Mouse (Mus musculus) CH12.LX (cell line): ENCODE results near the gene Serpinf2. TPM values are rescaled to one million over a fixed set of nuclear protein-coding genes. Genes with fewer than 3 reads are reported as not detected.
"Not testable (repeated sequence)": the region's sequence is repeated elsewhere in the genome, so short reads cannot be mapped to it uniquely, and the experiment has no call there.

ENCODE experiments used
- DNase-seq: peaks from one replicate; pipeline ENCODE4 v3.0.0-alpha.2; 2013; ENCODE audit errors: extremely low read depth
- H3K27ac ChIP-seq: 2 replicates; pipeline ENCODE4 v1.5.1; 2012; ENCODE audit warnings: low read depth, mild to moderate bottlenecking, control low read depth, moderate library complexity; ENCODE audit not compliant: insufficient read depth
- H3K27me3 ChIP-seq: replicated peaks from 2 replicates; pipeline ENCODE3; 2012; ENCODE audit warnings: inconsistent platforms
- H3K36me3 ChIP-seq, 2 experiments: replicated peaks in 1 of 2; 2 replicates each; pipeline versions ENCODE3 to v1.6.1; 2012; ENCODE audit warnings: inconsistent platforms in 1 of 2, low read length in 1 of 2, mild to moderate bottlenecking in 1 of 2, mixed read lengths in 1 of 2, moderate library complexity in 1 of 2; ENCODE audit not compliant: control insufficient read depth in 1 of 2, insufficient read depth in 1 of 2
- H3K4me1 ChIP-seq, 2 experiments: 2 replicates each; pipeline ENCODE4 v1.6.1; 2012; ENCODE audit warnings: inconsistent platforms in 1 of 2, moderate library complexity in 1 of 2; ENCODE audit not compliant: insufficient read depth in 2 of 2, control insufficient read depth in 1 of 2
- H3K4me2 ChIP-seq: 2 replicates; pipeline ENCODE4 v1.6.1; 2012; ENCODE audit warnings: low read depth, mild to moderate bottlenecking, control low read depth; ENCODE audit not compliant: poor library complexity, insufficient read depth, severe bottlenecking
- H3K4me3 ChIP-seq, 3 experiments: fragments of 150-350 bp in 1 of 3; sonication (generic) in 1 of 3; replicated peaks in 1 of 3; 2 replicates each; pipeline versions ENCODE3 to v1.5.1; 2011 to 2012; ENCODE audit warnings: low read depth in 2 of 3, low read length in 2 of 3, mild to moderate bottlenecking in 2 of 3, moderate library complexity in 2 of 3, control low read depth in 1 of 3, improper control_type of control experiment in 1 of 3, inconsistent platforms in 1 of 3, mixed read lengths in 1 of 3; ENCODE audit not compliant: poor library complexity in 1 of 3
- H3K79me2 ChIP-seq: replicated peaks from 2 replicates; pipeline ENCODE4 v1.6.1; 2012; ENCODE audit warnings: mild to moderate bottlenecking, moderate library complexity; ENCODE audit not compliant: control insufficient read depth, poor library complexity, insufficient read depth, severe bottlenecking; ENCODE audit errors: extremely low read depth
- H3K9ac ChIP-seq: 2 replicates; pipeline ENCODE4 v1.6.1; 2012; ENCODE audit warnings: low read depth, mild to moderate bottlenecking, control low read depth, moderate library complexity; ENCODE audit not compliant: insufficient read depth
- H3K9me3 ChIP-seq: replicated peaks from 2 replicates; pipeline ENCODE3; 2012; ENCODE audit warnings: low read length, inconsistent platforms, mixed read lengths
- BHLHE40 ChIP-seq: IDR thresholded peaks from 2 replicates; pipeline ENCODE4 v1.6.1; 2011; ENCODE audit warnings: mild to moderate bottlenecking, low read depth, low read length, improper control_type of control experiment
- CHD2 ChIP-seq: IDR thresholded peaks from 2 replicates; pipeline ENCODE4 v1.6.1; 2011; ENCODE audit warnings: low read length, improper control_type of control experiment
- ELF1 ChIP-seq: IDR thresholded peaks from 2 replicates; pipeline ENCODE4 v1.6.1; 2014; ENCODE audit warnings: low read depth, mild to moderate bottlenecking, inconsistent platforms, low read length, improper control_type of control experiment
- EP300 ChIP-seq: IDR thresholded peaks from 2 replicates; pipeline ENCODE4 v1.6.1; 2011; ENCODE audit warnings: low read length, improper control_type of control experiment
- IRF4 ChIP-seq: IDR thresholded peaks from 2 replicates; pipeline ENCODE4 v1.6.1; 2014; ENCODE audit warnings: low read depth, mild to moderate bottlenecking, inconsistent platforms, low read length, improper control_type of control experiment
- MAX ChIP-seq: IDR thresholded peaks from 2 replicates; pipeline ENCODE4 v1.6.1; 2011; ENCODE audit warnings: low read length, improper control_type of control experiment
- MEF2A ChIP-seq: IDR thresholded peaks from 2 replicates; pipeline ENCODE4 v1.6.1; 2014; ENCODE audit warnings: low read depth, mild to moderate bottlenecking, inconsistent platforms, low read length, improper control_type of control experiment, borderline replicate concordance
- MXI1 ChIP-seq: IDR thresholded peaks from 2 replicates; pipeline ENCODE4 v1.6.1; 2011; ENCODE audit warnings: mild to moderate bottlenecking, low read depth, low read length, improper control_type of control experiment
- MYC ChIP-seq: IDR thresholded peaks from 2 replicates; pipeline ENCODE4 v1.6.1; 2011; ENCODE audit warnings: low read depth, mild to moderate bottlenecking, improper control_type of control experiment, low read length
- POLR2A ChIP-seq: IDR thresholded peaks from 2 replicates; pipeline ENCODE4 v1.6.1; 2011; ENCODE audit warnings: low read depth, mild to moderate bottlenecking, improper control_type of control experiment, low read length
- SIN3A ChIP-seq: IDR thresholded peaks from 2 replicates; pipeline ENCODE4 v1.6.1; 2012; ENCODE audit warnings: low read length, improper control_type of control experiment, inconsistent platforms
- SMC3 ChIP-seq: IDR thresholded peaks from 2 replicates; pipeline ENCODE4 v1.6.1; 2011; ENCODE audit warnings: low read depth, low read length, improper control_type of control experiment
- TBP ChIP-seq: conservative IDR thresholded peaks from 2 replicates; pipeline ENCODE4 v1.6.1; 2011; ENCODE audit warnings: low read depth, low read length, improper control_type of control experiment
- TCF12 ChIP-seq: IDR thresholded peaks from 2 replicates; pipeline ENCODE4 v1.6.1; 2014; ENCODE audit warnings: low read depth, mild to moderate bottlenecking, inconsistent platforms, low read length, improper control_type of control experiment
- USF1 ChIP-seq: IDR thresholded peaks from 2 replicates; pipeline ENCODE4 v1.6.1; 2014; ENCODE audit warnings: low read depth, mild to moderate bottlenecking, inconsistent platforms, low read length, improper control_type of control experiment
- USF2 ChIP-seq: conservative IDR thresholded peaks from 2 replicates; pipeline ENCODE4 v1.6.1; 2011; ENCODE audit warnings: low read depth, low read length, improper control_type of control experiment
- dilution Hi-C: fragments of 300-500 bp; cut with MboI; formaldehyde crosslinking; loops from 2 replicates; pipeline ENCODE4 v1.14.3; 2020; ENCODE audit warnings: low sequenced_read_pairs; ENCODE audit not compliant: extremely low pct_unique_long_range_greater_than_20kb, extremely low pct_ligation_motif_present
- in situ Hi-C: fragments of 300-500 bp; cut with MboI; formaldehyde crosslinking; loops from 3 replicates; pipeline ENCODE4 v1.14.3; 2019; ENCODE audit warnings: low sequenced_read_pairs, low pct_ligation_motif_present, low pct_unique_long_range_greater_than_20kb, mixed read lengths
- polyA plus RNA-seq: library from polyadenylated mRNA; unstranded; fragments of >175 nt; gene quantifications from 2 replicates; pipeline ENCODE4 v1.2.1, GENCODE M21; 2012; ENCODE audit warnings: low read depth; ENCODE audit not compliant: insufficient read length
- total RNA-seq, 2 experiments: library from RNA; depleted of rRNA; stranded (reverse); fragments of 300-350 nt in 1 of 2; fragments of >200 nt in 1 of 2; gene quantifications; 2 replicates each; pipeline ENCODE4 v1.2.3; 2012 to 2014

Gene Serpinf2
- total and polyA plus RNA-seq, 3 experiments, result 0.08 to 0.26 TPM; not detected in 1

DNA sequence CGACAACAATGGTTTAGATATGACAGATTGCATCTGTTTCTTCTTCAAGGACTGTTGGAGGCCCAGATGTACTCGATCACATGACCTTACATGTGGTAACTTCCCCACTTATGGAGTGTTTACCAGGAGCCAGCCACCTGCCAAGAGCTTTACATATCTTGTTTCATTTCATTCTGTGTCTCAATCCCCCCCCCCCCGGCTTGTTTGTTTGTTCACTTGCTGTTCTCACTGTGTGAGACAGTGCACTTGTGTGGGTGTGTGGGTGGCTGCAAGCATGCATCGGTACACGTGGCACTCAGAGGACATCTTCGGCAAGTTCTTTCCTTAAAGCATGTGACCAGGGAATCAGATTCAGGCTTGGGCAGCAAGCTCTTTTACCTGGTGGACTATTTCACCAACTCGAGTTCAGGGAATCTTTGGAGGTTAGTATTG lies 17.1 kb upstream of the Serpinf2 start:
- Histone ChIP-seq H3K4me1 (peaks cover 29 to 76% of the 10 kb centered on the region in 2 experiments), H3K9ac (no peak overlapping the region), H3K4me3 (no peak overlapping the region), H3K36me3 (peaks cover 8 to 18% of the 10 kb centered on the region in 2 experiments), H3K27ac (peak overlapping the region; percentile 52), H3K9me3 (no peaks in the 10 kb centered on the region), H3K27me3 (no peaks in the 10 kb centered on the region), H3K4me2 (no peak overlapping the region), H3K79me2 (no peaks in the 10 kb centered on the region)
- TF ChIP-seq EP300, result peak; percentile 20; the same call in 1 of the 2 replicates
- peak; percentile 58 for TF ChIP-seq USF1
- no peak for TF ChIP-seq ELF1
- TF ChIP-seq MYC, result peak; percentile 59; the same call in 1 of the 2 replicates
- TF ChIP-seq SMC3, result no peak
- no peak for TF ChIP-seq POLR2A
- peak; percentile 17; the same call in 1 of the 2 replicates for TF ChIP-seq IRF4
- TF ChIP-seq MAX, result peak; percentile 81
- TF ChIP-seq SIN3A, result no peak
- TF ChIP-seq TCF12, result 0 out of 2 replicates have a peak, but pooled peaks have one; percentile 38
- peak; percentile 49 for TF ChIP-seq MXI1
- peak; percentile 42; the same call in 1 of the 2 replicates for TF ChIP-seq USF2
- no peak for TF ChIP-seq CHD2
- TF ChIP-seq MEF2A, result 0 out of 2 replicates have a peak, but pooled peaks have one; percentile 23
- peak; percentile 54 for TF ChIP-seq BHLHE40
- in situ Hi-C loops (loop anchor here (5.0 kb wide), 1 partner anchor 44 kb away; no protein-coding TSS in a partner anchor), dilution Hi-C loops (no loop called here)
- DNase-seq, result no peak

GRCm38 (mm10) chr11:75455971-75456370 lies 16.6 kb upstream of the Serpinf2 start:
- in situ Hi-C loops, result loop anchor here (5.0 kb wide), 1 partner anchor 44 kb away; no protein-coding TSS in a partner anchor
- H3K27me3 ChIP-seq, H3K4me3 ChIP-seq, dilution Hi-C loops, H3K9ac ChIP-seq, H3K4me2 ChIP-seq, H3K79me2 ChIP-seq, DNase-seq, H3K9me3 ChIP-seq: not testable (repeated sequence)
- peak; percentile 71 for TF ChIP-seq TBP
- Histone ChIP-seq H3K27ac (peak overlapping the region; percentile 83), H3K4me1 (peaks cover 31 to 81% of the 10 kb centered on the region in 2 experiments), H3K36me3 (peaks cover 13 to 23% of the 10 kb centered on the region in 2 experiments)
